Mouse (Mus musculus): Measurements from ENCODE around the gene Psme2b. TPM values are rescaled to one million over a fixed set of nuclear protein-coding genes. Genes with fewer than 3 reads are reported as not detected.
"Not testable (repeated sequence)": the region's sequence is repeated elsewhere in the genome, so short reads cannot be mapped to it uniquely, and the experiment has no call there.

Psme2b gene
- 2.7 and 3.6 TPM in 2 replicates for polyA plus RNA-seq (2015; fragmentation: Nextera tagmentation; extraction: Ambion mirVana)

DNA sequence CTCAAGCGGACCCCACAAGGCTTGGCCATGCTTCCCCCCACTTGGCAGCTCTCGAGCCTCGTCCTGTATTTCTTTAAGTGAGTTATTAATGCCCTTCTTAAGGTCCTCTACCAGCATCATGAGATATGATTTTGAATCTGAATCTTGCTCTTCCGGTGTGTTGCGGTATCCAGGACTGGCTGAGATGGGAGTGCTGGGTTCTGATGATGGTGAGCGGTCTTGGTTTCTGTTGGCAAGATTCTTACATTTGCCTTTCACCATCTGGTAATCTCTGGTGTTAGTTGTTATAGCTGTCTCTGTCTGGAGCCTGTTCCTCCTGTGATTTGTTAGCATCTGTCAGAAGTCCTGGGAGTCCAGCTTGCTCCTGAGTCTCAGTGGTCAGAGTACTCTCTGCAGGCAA, at the start of gene Psme2b:
Psme2b (minus strand) TSS at position 101 of the 400 bp plus-strand sequence.
- not testable (repeated sequence) for H3K27me3 ChIP-seq; H3K4me2 ChIP-seq; H3K36me3 ChIP-seq; H3K27ac ChIP-seq (replicated peaks); H3K4me1 ChIP-seq (replicated peaks); H3K4me3 ChIP-seq; H3K9me3 ChIP-seq; H3K9ac ChIP-seq; ATAC-seq (ENCODE audit: low read depth)
- WGBS = 92% methylated on average over 6 of the region's 6 CpGs

DNA sequence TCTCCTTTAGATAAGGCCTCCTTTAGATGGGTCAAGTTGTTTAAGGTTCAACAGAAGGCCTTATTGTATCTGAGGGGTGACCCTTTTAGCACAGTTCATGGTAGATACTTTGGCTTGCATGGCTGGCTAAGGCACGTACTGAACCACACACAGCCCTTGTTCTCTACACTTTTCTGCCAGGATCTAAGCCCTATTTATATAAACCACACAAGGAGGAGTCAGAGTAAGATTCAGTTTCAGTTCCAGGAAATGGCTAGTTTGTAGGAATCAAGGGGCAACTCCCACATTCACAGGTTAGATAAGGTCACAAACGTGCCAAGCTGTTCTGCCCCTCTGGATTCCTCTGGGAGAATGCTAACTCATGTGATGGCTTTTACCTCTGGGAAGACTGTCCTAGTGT, 48.0 kb upstream of the Psme2b start, which contains the start of gene Tgtp1:
Tgtp1 (minus strand) TSS at position 155 of the 400 bp plus-strand sequence.
- 66% methylated on average over 2 of the region's 2 CpGs for WGBS
- not testable (repeated sequence) for H3K4me1 ChIP-seq (replicated peaks); H3K4me3 ChIP-seq; H3K27ac ChIP-seq (replicated peaks); H3K9ac ChIP-seq; H3K36me3 ChIP-seq; H3K4me2 ChIP-seq; H3K9me3 ChIP-seq; ATAC-seq (ENCODE audit: low read depth); H3K27me3 ChIP-seq

DNA sequence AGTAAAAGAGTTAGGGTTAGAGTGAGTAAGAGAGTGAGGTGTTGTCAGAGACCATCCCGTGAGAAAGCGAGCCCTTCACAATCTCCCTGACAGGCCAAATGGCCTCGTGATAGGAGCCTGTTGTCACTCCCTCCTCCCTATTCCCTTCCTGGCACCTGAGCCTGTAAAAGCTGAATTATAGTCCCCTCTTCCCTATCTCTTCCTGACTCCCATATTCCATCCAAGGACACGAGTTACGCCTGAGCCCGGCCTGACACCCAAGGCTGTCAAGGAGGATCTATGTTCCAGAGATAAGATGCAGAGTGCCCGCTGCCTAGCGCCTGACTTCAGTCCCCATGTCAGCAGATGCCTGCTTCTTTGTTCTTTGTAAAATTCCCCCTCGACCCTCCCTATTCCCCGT, 47.3 kb upstream of the Psme2b start:
- not testable (repeated sequence) for H3K9me3 ChIP-seq; H3K9ac ChIP-seq; H3K4me3 ChIP-seq; H3K36me3 ChIP-seq; H3K27me3 ChIP-seq; H3K4me1 ChIP-seq (replicated peaks); ATAC-seq (ENCODE audit: low read depth); H3K4me2 ChIP-seq; H3K27ac ChIP-seq (replicated peaks)
- 58% methylated on average over 10 of the region's 10 CpGs for WGBS

DNA sequence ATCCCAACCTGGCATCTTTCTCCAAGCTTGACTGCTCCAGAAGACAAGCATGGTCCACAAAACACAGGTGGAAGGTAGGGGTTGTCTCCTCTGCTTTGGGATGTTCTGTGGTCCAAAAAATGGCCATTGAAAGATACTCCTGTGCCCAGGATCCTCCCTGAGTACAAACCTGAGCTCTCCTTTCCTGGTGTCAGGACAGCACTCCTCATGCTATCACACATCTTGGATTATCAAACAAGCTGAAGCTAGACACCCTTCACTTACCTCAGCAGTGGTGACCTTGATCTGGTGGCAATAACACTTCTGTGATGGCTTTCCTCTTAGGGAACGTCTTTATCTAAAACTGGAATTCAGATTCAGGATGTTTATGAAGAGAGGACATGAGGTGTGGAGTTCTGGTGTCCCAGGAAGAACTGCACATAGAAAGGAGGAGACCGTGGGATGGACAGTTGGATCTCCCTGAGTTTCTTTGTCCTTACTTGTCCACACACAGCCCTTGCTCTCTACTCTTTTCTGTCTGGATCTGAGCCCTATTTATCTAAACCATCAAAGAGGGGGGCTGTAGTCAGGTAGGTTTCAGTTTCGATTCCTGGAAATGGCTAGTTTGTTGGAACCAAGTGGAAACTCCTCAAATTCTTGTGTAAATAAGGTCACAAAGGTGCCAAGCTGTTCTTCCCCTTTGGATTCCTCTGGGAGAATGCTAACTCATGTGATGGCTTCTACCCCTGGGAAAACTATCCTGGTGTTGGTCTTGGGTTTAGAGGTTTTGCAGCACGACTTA, 45.9 kb upstream of the Psme2b start, which contains the start of gene Gm12185:
Gm12185 (minus strand) TSS at position 487 of the 781 bp plus-strand sequence.
- WGBS = 79% methylated on average over 4 of the region's 4 CpGs

DNA sequence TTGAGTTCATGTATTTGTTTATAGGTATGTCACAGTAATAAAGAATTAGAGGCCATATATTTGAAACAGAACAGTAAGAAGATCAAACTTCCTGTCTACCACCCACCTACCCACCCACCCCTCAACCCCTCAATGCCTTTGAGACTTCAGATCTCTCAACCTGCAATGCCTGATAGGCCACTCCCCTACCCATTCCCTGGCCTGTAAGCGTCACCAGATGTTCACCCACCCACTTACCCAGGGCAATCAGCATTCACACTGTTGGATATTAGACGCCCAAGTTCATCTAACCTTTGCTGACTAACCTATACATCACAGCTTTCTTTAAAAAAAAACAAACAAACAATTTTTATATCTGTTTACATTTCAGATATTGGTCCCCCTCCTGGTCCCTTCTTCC, 44.0 kb upstream of the Psme2b start:
- ATAC-seq (ENCODE audit: low read depth); H3K27ac ChIP-seq (replicated peaks); H3K27me3 ChIP-seq; H3K4me3 ChIP-seq; H3K9me3 ChIP-seq; H3K36me3 ChIP-seq; H3K9ac ChIP-seq; H3K4me1 ChIP-seq (replicated peaks); H3K4me2 ChIP-seq: not testable (repeated sequence)
- WGBS = 62% methylated on average over 2 of the region's 2 CpGs

More for the DNA sequence above, 45.9 kb upstream of the Psme2b start, which contains the start of gene Gm12185:
- not testable (repeated sequence) for H3K9me3 ChIP-seq; ATAC-seq (ENCODE audit: low read depth); H3K27me3 ChIP-seq; H3K27ac ChIP-seq (replicated peaks); H3K36me3 ChIP-seq; H3K4me1 ChIP-seq (replicated peaks); H3K9ac ChIP-seq; H3K4me3 ChIP-seq; H3K4me2 ChIP-seq

DNA sequence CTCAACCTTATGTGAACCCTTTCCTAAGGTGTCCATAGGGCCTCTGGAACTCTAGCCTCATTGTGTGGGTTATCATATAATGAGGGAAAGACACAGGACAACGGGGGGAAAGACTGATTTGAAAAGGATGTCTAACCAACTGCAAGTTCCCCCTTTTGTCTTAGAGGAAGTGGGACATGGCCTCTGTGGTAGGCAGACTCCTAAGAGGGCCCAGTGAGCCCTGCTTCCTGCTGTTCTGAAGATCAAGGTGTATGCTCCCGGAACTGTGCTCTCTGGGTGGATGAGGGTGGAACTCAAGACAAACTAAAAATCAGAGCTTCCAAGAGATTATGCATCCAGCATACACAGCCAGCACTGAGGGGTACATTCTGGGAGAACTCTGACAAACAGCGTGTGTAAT, 42.2 kb upstream of the Psme2b start:
- not testable (repeated sequence) for H3K36me3 ChIP-seq; H3K27me3 ChIP-seq; H3K27ac ChIP-seq (replicated peaks); ATAC-seq (ENCODE audit: low read depth); H3K4me2 ChIP-seq; H3K4me3 ChIP-seq; H3K4me1 ChIP-seq (replicated peaks); H3K9ac ChIP-seq; H3K9me3 ChIP-seq
- WGBS = 81% methylated on average over 2 of the region's 3 CpGs

DNA sequence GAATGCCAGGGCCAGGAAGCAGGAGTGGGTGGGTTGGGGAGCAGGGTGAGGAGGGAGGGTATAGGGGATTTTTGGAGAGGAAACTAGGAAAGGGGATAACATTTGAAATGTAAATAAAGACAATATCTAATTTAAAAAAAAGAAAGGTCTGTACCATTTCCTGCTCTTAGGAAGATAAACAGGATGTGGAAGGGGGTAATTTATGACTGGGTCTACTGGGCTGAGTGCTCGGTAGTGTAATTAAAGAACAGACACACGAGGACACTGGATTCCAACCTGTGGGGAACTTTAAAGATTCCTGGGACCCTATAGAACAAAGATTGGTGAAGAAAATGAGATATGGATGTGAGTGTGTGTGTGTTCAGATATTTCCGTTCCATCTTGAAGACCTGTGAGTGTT, 36.9 kb upstream of the Psme2b start:
- not testable (repeated sequence) for H3K4me1 ChIP-seq (replicated peaks); H3K27ac ChIP-seq (replicated peaks); H3K4me3 ChIP-seq; H3K9ac ChIP-seq; H3K9me3 ChIP-seq; H3K4me2 ChIP-seq; ATAC-seq (ENCODE audit: low read depth); H3K27me3 ChIP-seq; H3K36me3 ChIP-seq
- no CpG with 5 or more reads among the region's 3 CpGs for WGBS

DNA sequence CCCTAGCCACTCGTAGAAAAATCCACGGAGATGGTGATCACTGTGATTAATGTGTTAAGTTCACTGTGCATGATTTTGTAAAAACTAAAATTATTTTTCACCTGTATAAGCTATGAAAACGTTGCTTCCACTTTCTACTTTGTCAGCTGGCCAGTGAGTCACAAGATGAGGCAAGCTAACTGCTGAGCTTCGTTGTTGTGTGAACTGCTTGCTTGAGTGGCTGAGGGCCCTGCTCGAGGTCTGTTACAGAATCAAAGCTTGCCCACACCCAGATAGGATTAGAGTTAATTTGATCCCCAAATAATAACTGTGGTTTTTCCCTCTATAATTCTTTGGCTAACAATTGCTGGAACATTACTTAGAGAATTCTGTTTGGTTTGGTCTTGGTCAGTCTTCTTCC, 34.1 kb upstream of the Psme2b start:
- ATAC-seq (ENCODE audit: low read depth) = not testable (repeated sequence)
- WGBS = no CpG with 5 or more reads among the region's 5 CpGs

DNA sequence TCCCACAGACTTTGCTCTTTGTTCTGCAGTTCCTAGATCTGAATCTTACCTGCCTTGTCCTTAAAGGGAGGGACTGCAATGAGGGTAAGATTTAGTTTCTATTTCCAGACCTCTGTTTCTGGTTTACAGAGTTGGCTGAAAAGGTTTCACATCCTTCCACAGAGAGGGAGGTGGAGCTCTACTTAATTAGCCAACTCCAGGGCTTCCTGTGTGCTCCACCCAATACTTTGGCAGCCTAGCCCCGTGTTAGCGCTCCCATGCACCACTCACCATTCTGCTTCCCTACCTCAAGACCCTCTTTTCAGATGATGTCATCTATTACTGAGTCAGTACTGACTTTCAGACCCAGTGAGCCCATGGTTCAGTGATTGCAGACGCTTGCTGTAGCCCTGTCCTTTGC, 33.3 kb upstream of the Psme2b start, which contains the start of gene 9930111J21Rik1:
9930111J21Rik1 (minus strand) TSS at position 148 of the 400 bp plus-strand sequence.
- not testable (repeated sequence) for H3K27ac ChIP-seq (replicated peaks); H3K9ac ChIP-seq; H3K4me2 ChIP-seq; H3K4me1 ChIP-seq (replicated peaks); ATAC-seq (ENCODE audit: low read depth); H3K9me3 ChIP-seq; H3K27me3 ChIP-seq; H3K4me3 ChIP-seq; H3K36me3 ChIP-seq
- no CpG with 5 or more reads among the region's 3 CpGs for WGBS

More for the DNA sequence above, 34.1 kb upstream of the Psme2b start:
- H3K4me2 ChIP-seq; H3K9ac ChIP-seq; H3K36me3 ChIP-seq; H3K27me3 ChIP-seq; H3K4me1 ChIP-seq (replicated peaks); H3K9me3 ChIP-seq; H3K4me3 ChIP-seq; H3K27ac ChIP-seq (replicated peaks): not testable (repeated sequence)

DNA sequence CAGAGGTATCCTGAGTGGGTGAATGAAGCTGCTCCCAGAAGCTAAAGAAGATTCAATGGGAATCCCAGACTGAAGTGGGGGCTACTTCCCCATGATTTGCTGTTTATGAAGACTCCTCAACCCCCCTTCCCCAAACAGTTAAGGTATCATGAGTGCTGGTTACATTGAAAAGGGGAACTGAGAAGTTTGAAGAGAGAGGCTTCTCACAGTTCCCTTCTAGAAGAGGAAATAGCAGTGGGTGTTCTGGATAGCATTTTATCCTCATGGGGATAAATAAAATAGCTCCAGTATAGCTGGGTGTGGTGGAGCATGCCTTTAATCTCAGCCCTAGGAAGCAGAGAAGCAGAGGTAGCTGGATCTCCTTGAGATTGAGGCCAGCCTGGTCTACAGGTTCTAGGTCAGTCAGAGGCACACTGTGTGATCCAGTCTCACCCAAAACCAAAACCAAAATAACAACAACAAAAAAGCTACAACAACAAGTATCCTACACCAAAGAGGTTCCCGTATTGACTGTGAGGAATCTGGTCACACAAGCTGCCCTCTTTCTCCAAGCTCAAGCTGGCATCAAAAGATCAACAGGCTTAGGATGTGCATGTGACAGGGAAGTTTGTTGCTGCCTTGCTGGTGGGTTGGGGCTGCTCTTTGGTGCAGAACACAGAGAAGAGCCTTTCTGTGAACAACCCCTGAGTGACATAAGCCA, 32.4 kb upstream of the Psme2b start, which contains the start of gene Olfr56:
Olfr56 (plus strand) TSS at position 650 of the 700 bp plus-strand sequence.
- H3K9me3 ChIP-seq; H3K4me1 ChIP-seq (replicated peaks); ATAC-seq (ENCODE audit: low read depth); H3K36me3 ChIP-seq; H3K9ac ChIP-seq; H3K4me3 ChIP-seq; H3K4me2 ChIP-seq; H3K27ac ChIP-seq (replicated peaks); H3K27me3 ChIP-seq: not testable (repeated sequence)
- WGBS = no CpG with 5 or more reads among the region's 1 CpGs

DNA sequence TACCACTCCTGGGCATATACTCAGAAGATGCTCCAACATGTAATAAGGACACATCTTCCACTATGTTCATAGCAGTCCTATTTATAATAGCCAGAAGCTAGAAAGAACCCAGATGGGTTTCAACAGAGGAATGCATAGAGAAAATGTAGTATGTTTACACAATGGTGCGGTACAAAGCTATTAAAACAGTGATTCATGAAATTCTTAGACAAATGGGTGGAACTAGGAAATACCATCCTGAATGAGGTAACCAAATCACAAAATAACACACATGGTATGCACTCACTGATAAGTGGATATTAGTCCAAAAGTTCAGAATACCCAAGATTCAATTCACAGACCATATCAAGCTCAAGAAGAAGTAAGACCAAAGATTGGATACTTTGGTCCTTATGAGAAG, 28.7 kb upstream of the Psme2b start:
- H3K9ac ChIP-seq; H3K4me2 ChIP-seq; H3K27me3 ChIP-seq; H3K9me3 ChIP-seq; H3K4me3 ChIP-seq; H3K4me1 ChIP-seq (replicated peaks); H3K36me3 ChIP-seq; ATAC-seq (ENCODE audit: low read depth); H3K27ac ChIP-seq (replicated peaks): not testable (repeated sequence)
- WGBS = no CpG with 5 or more reads among the region's 1 CpGs

DNA sequence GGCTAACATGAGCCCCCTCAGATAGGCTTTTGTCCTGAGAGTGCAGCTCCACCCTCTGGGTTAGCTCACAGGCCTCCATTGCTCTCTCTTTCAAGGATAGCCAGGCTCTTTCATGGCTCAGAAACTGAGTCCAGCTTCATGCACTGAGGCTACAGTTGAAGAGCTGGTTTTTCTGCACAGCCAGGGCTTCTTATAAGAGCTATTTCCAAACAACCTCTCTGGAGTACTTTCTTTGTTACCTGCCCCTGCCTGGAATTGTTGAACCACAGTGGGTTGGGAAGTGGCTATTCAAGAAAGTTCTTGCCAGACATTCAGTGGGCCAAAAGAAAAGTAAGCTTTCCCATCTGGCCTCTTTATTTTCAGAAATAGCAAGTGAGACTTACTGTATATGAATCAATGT, 6.7 kb downstream of the Psme2b start:
- H3K4me3 ChIP-seq; H3K36me3 ChIP-seq; H3K9me3 ChIP-seq; ATAC-seq (ENCODE audit: low read depth); H3K4me2 ChIP-seq; H3K27ac ChIP-seq (replicated peaks); H3K27me3 ChIP-seq; H3K4me1 ChIP-seq (replicated peaks); H3K9ac ChIP-seq: not testable (repeated sequence)

Data from neural tube, embryonic 13.5 days (tissue).